ENCODE assay signal across 10 mouse cellular contexts in the genomic region with DNA sequence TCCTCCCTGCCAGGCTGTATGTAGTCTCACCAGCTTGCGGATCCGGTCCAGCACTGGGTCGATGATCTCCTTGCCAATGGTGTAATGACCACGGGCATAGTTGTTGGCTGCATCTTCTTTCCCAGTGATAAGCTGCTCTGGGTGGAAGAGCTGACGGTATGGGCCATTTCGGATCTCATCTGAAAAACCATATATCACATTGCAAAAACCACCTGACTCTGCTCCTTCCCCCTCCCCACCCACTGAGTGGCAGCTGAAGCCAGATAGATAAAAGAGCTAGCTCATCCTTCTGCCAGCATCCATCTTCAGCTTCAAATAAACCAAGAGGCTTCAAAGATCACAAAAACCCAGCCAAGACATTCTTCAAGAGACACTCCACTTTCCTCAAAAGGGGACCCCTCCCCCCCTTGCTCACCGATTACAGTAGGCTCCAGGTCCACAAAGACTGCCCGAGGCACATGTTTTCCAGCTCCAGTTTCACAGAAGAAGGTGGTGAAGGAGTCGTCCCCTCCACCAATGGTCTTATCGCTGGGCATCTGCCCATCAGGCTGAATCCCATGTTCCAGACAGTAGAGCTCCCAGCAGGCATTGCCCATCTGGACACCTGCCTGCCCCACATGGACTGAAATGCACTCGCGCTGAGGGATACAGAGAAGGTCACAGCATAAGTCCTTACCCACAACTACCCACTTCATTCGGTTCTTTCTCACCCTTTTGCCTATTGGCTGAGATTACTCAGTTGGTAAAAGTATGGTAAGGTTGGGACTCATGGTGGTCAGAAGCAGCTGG. TPM values are rescaled to one million over a fixed set of nuclear protein-coding genes. Genes with fewer than 3 reads are reported as not detected.
DNase-seq lines count a peak whose midpoint lies in the region; ATAC-seq and TF ChIP-seq lines count a peak whose summit lies in the region.
"Had no signal": no experiment of that assay in that cellular context is flagged by ENCODE, and none has a peak within 500 bp of the region (broad histone marks: within the 10 kb centered on the region; RNA-seq: fewer than 3 reads in every experiment).

No protein-coding gene starts in this region.

- WGBS in lung, embryonic 15.5 days: 66% methylated on average over 13 of the region's 13 CpGs
- 73% methylated on average over 13 of the region's 13 CpGs for WGBS in olfactory bulb, adult 2 months

- peaks cover 49% of the 10 kb centered on the region for H3K27me3 ChIP-seq in lung, embryonic 15.5 days

- intact Hi-C loops in heart, postnatal 25 days (cut with DNase I): no loop called here

- no peak for ATAC-seq in lung, embryonic 15.5 days (ENCODE audit: borderline replicate concordance, extremely low read depth, low FRiP score, low TSS enrichment)

- peaks cover 30% of the 10 kb centered on the region; the same call in 1 of the 2 replicates for H3K36me3 ChIP-seq in lung, embryonic 15.5 days

- no peak for DNase-seq in lung, postnatal 36 days
- peak; percentile 59 to 60 for DNase-seq in cerebellum, postnatal 36 days
- DNase-seq in heart, postnatal 25 days (ENCODE audit: low spot score): peak; percentile 28
- no peak for DNase-seq in adrenal gland, adult (ENCODE audit: inconsistent age in 2 of 2, low spot score in 1 of 2)
- no peak for DNase-seq in frontal cortex, postnatal 25 days (ENCODE audit: low spot score in 2 of 2)
- DNase-seq in left cerebral cortex, adult 8-10 months (ENCODE audit: low spot score in 2 of 2): no peak

- no peak overlapping the region for H3K9ac ChIP-seq in lung, embryonic 15.5 days

- no peak for TF ChIP-seq CTCF in olfactory bulb, adult 2 months (IDR thresholded peaks at IDR 0.05; ENCODE audit: insufficient read depth, low read depth, low read length)

- no peak for TF ChIP-seq POLR2A in olfactory bulb, adult 2 months (IDR thresholded peaks at IDR 0.05; ENCODE audit: insufficient read depth, low read depth, low read length)

- H3K9me3 ChIP-seq in lung, embryonic 15.5 days: no peaks in the 10 kb centered on the region

- 0 out of 2 replicates have a peak overlapping the region, but pooled peaks have one; percentile 92 for H3K4me2 ChIP-seq in lung, embryonic 15.5 days

- no peak overlapping the region for H3K4me3 ChIP-seq in lung, embryonic 15.5 days
- no peak overlapping the region for H3K4me3 ChIP-seq in olfactory bulb, adult 2 months (ENCODE audit: insufficient read depth, low read depth, low read length)

- no peak overlapping the region for H3K27ac ChIP-seq in lung, embryonic 15.5 days
- H3K27ac ChIP-seq in olfactory bulb, adult 2 months (ENCODE audit: insufficient read depth, low read depth, low read length): 0 out of 2 replicates have a peak overlapping the region, but pooled peaks have one; percentile 21

- H3K4me1 ChIP-seq in lung, embryonic 15.5 days: peaks cover 39% of the 10 kb centered on the region
- H3K4me1 ChIP-seq in olfactory bulb, adult 2 months (ENCODE audit: control insufficient read depth, insufficient read depth, low read length): peaks cover 36% of the 10 kb centered on the region

RNA-seq across cellular contexts. Expression of a gene that starts 2.7 kb away (rescaled TPM):
- 35.8 and 44.9 TPM in 2 replicates for polyA plus RNA-seq in lung, embryonic 15.5 days (2015; fragmentation: Nextera tagmentation; extraction: Ambion mirVana)
- 1,000 to 10,000 TPM; 1,036 to 1,088 TPM for total RNA-seq in heart, postnatal 25 days (2021)
- polyA plus RNA-seq in olfactory bulb, adult 2 months (2012; ENCODE audit: insufficient read depth, insufficient read length, low replicate concordance, missing spikeins): not detected in 2 replicates
- total RNA-seq in left cerebral cortex, adult 8-10 months (2022): 100 to 1,000 TPM; 598 to 614 (median 602) TPM

RNA-seq across cellular contexts. Expression of a gene that starts 6.4 kb away (rescaled TPM):
- 136 and 137 TPM in 2 replicates for polyA plus RNA-seq in lung, embryonic 15.5 days (2015; fragmentation: Nextera tagmentation; extraction: Ambion mirVana)
- 10 to 100 TPM; 45.2 to 48.8 TPM for total RNA-seq in heart, postnatal 25 days (2021)
- polyA plus RNA-seq in olfactory bulb, adult 2 months (2012; ENCODE audit: insufficient read depth, insufficient read length, low replicate concordance, missing spikeins): not detected in 2 replicates
- 10 to 100 TPM; 73.9 to 82.8 (median 80.2) TPM for total RNA-seq in left cerebral cortex, adult 8-10 months (2022)

RNA-seq across cellular contexts. Expression of a gene that starts 6.4 kb away (rescaled TPM):
- polyA plus RNA-seq in lung, embryonic 15.5 days (2015; fragmentation: Nextera tagmentation; extraction: Ambion mirVana): 16.2 and 16.6 TPM in 2 replicates
- total RNA-seq in heart, postnatal 25 days (2021): 1 to 10 TPM; 2.3 to 4.0 TPM
- not detected in 2 replicates for polyA plus RNA-seq in olfactory bulb, adult 2 months (2012; ENCODE audit: insufficient read depth, insufficient read length, low replicate concordance, missing spikeins)
- total RNA-seq in left cerebral cortex, adult 8-10 months (2022): 10 to 100 TPM; 14.0 to 18.3 (median 14.9) TPM

RNA-seq across cellular contexts. Expression of a gene that starts 14.9 kb away (rescaled TPM):
- not detected in 2 replicates for polyA plus RNA-seq in lung, embryonic 15.5 days (2015; fragmentation: Nextera tagmentation; extraction: Ambion mirVana)
- not detected for total RNA-seq in heart, postnatal 25 days (2021)
- not detected in 2 replicates for polyA plus RNA-seq in olfactory bulb, adult 2 months (2012; ENCODE audit: insufficient read depth, insufficient read length, low replicate concordance, missing spikeins)
- not detected for total RNA-seq in left cerebral cortex, adult 8-10 months (2022)
- polyA plus RNA-seq: activated CD4-positive, CD25-positive, alpha-beta regulatory T cell, adult 4 months; stomach, embryonic 14.5 days had no signal

RNA-seq across cellular contexts. Expression of a gene that starts 19.2 kb away (rescaled TPM):
- 30.8 and 33.3 TPM in 2 replicates for polyA plus RNA-seq in lung, embryonic 15.5 days (2015; fragmentation: Nextera tagmentation; extraction: Ambion mirVana)
- total RNA-seq in heart, postnatal 25 days (2021): 100 to 1,000 TPM in 1 of 2 experiments, 10 to 100 TPM in 1; 90.4 to 100 TPM
- not detected in 2 replicates for polyA plus RNA-seq in olfactory bulb, adult 2 months (2012; ENCODE audit: insufficient read depth, insufficient read length, low replicate concordance, missing spikeins)
- total RNA-seq in left cerebral cortex, adult 8-10 months (2022): 100 to 1,000 TPM in 3 of 4 experiments, 10 to 100 TPM in 1; 98.9 to 111 (median 108) TPM

Comparison
In these comparisons a context has a peak if more than half of its experiments do, and no peak if none do; other contexts are left out.
1. DNase-seq: peak in cerebellum, postnatal 36 days (2 of 2) and heart, postnatal 25 days (single experiment); none in lung, postnatal 36 days (single experiment), adrenal gland, adult (0 of 2), frontal cortex, postnatal 25 days (0 of 2) and left cerebral cortex, adult 8-10 months (0 of 2).